Mouse (Mus musculus): ENCODE data around the gene Zfp276.
"Not testable (repeated sequence)": the region's sequence is repeated elsewhere in the genome, so short reads cannot be mapped to it uniquely, and the experiment has no call there.

Zfp276 gene

DNA sequence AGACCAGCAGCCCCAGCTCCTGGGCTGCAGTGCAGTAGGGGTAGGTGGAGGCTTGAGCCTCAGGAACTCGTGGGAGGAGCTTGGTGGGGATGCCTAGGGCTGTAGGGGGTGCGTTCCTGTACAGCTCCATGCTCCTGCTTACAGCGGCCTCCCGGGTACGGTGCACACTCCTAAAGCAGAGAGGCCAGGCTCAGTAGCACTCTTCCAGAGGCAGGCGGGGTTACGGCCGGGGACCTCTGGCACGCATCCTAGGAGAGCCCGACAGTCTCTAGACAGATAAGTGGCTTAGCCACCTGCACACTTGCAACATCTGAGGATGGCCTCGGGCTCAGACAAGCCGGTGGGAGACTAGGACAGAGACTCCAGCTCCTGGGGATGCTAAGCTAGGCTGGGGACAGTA lies 8.5 kb upstream of the Zfp276 start:
- DNase-seq: no peak

DNA sequence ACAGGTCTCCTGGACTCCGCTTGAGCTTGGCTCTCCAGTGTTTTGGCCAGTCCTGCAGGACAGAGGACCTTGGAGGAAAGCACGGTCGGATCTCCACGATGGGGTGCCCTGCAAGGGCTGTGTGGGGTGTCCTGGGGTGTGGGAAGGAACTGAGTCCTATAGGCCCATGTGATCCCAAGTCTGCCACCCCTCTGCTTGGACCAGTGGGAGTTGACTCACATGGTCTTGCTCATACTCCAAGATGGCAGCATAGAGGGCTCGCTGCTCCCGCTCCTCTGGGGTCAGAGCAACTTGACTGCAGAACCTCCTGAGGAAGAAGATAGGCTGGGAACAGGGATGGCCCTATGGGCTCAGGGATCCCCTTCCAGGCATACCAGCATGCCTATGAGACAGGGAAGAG lies 6.2 kb upstream of the Zfp276 start:
- DNase-seq: no peak

DNA sequence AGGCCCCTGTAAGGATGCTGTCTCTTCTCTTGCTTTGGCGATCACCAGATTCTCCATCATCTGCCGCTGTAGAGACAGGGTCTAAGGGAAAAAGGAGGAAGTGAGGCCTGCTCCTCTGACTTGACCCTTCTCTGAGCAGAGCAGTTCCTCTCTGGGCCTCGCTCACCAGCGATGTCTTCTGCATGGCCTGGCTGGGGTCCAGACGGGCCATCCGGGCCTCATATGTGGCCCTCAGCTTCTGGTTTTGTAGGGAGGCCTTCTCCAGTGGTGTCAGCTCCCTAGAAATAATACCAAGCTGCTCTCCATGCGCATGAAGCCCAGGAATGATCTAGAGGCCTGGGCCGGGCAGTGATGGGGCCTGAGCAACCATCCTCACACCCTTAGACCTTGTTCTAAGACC lies 5.4 kb upstream of the Zfp276 start:
- DNase-seq: no peak

DNA sequence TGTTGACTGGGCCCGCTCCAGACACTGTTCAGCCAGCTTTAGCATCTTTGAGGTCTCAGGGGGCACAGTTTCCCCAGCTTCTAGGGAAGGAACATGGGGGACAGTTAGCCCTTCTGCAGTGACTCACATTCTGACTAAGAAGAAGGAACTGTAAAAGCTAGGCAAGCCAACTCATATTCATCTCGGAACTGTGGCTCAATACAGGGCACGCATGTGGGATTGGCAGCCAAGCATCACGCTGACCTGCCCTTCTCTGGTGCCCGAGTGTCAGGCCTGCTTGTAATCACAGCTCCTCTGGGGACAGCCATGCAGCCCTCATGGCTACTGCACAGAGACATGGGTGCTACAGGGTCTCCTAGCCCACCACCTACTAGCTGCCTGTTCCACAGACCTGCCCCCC lies 3.1 kb upstream of the Zfp276 start:
- DNase-seq: no peak

DNA sequence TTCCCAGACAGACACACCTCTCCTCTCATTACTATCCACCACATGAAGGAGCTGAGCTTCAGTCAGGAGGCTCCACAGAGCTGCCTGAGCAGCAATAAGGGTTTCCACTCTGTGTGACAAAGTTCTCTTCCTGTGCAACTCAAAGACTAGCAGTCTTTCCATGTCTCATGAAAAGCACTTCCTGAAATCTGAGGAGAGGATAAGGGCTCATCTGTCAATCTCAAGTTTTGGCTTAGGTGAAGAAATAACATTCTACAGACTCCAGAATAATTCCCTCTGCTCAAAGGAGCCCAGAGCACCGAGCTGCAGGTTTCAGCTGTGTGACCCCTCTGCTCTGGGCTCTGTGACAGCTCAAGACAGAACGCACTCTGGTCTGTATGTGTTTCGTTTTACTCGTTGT lies 1.1 kb upstream of the Zfp276 start:
- no peak for DNase-seq

DNA sequence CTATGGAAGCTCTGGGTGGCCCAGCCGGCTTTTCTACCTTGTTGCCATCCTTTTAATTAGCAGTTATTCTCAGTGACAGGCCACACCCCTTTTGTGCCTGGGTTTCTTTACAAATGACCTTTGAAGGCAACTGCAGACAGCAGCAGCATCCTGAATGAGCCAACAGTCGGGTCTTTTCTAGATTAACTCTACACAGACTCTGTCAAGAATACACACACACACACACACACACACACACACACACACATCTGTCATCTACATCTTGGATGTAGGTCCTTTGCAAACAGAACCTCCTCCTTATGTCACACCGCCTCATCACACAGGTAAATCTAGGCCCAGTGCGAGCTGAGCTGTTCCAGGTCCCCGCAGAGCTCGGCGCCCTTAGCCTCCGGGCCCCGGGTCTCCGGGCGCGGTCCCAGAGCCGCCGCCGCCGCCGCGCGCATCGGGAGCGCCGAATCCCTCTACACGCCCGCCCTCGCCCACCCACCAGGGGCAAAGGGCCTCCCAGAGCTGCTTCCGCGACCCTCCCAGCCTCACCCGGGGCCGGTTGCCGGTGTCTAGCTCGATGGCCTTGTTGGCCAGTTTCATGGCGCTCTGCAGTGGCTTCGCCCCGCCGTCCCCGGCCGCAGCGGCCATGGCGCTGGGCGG lies 420 bp upstream of the Zfp276 start:
- DNase-seq: no peak

DNA sequence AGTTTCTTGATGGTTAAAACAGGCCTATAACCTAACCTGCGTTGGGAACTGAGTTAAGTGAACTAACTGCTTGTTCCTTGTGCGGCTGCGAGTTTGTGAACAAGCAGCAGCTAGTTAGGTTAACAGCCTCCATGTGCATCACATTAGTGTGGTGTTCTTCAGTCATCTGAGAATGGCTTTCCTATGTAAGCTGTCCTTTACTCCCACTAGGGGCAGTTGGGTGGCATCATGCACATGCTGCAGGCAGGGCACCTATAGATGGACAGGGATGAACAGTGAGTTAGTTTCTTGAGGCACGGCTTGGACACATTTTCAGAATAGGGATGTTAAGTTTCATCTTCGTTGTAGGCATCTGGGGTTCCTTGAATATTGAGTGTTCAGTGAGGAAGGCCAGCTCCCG lies 1.2 kb downstream of the Zfp276 start:
- DNase-seq: no peak

DNA sequence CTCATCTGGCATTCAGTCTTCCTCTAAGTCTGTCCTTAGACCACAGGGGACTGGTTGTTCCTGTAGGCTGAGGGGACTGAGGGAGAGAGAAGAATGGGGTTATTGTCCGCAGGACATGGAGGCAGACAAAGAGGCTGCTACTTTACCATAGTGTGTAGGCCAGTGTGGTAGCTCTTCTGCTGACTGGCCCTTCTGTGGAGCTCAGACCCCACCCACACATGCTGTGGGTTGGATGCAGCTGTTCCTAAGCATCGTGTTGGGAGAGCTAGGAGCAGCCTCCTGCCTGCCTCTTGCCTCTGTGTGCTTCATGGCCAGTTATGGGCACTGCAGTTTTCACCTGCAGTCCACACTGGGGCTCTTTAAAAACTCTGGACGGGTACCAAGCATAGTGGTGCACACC lies 3.1 kb downstream of the Zfp276 start:
- DNase-seq: no peak

DNA sequence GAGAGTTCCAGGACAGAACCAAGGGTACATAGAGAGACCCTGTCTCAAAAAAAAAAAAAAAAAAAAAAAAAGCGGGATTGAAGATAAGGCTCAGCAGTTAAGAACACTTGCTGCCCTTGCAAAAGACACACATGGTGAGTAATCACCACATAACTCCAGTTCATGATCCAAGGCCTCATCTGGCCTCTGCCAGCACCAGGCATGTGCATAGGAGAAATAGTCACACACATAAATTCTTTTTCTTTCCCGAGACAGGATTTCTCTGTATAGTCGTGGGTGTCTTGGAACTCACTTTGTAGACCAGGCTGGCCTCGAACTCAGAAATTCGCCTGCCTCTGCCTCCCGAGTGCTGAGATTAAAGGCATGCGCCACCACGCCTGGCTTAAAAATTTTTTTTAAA lies 3.6 kb downstream of the Zfp276 start:
- DNase-seq: not testable (repeated sequence)

DNA sequence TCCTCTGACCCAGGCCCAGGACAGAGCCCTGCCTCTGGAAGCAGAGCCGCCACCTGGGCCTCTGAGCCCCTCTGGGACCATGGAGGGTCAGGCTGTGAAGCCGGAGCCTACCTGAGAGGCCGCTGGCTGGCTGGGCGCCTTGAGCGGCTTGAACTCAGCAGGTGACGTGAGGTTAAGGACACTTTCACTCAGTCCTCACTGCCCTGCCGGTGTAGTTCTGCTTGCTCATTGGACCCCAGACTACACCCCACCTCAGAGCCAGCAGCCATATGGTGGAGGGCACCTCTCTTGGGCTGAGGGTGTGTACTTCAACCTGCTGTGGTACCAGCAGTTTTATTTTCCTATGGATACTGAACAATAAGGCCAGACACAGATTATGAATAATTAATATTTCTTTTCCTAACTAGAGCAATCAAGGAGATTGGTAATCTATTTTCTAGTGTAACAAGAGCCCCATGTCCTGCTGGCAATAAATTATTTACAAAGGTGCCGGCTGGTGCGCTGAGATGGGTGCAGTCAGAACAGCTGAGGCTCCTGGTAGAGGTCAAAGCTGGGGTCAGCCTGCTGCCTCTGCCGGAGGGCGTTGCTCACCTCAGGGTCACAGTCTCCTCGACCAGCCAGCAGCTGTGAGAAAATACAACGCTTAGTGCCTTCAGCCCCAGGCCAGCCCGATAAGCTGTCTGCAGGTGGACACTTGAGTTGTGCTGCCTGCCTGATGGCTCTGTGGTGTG lies 14.1 kb downstream of the Zfp276 start:
- no peak for DNase-seq

DNA sequence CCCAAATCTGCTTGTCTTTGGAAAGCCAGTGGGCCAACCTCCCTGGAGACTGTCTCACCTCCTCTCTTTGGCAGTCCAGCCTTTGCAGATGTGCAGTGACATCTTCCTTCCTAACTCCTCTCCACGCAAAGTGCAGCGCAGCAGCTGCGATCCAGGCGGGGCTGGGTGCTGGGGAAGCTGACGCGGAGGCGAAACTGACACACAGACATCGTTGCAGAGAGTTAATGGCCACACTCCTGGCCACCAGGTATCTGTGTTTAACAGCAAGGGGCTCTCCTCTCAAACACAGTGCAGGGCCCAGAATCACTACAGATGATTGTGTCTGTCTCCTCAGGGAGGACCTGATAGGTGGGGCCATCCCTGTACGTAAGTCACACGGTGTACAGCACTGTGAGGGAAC lies 17.2 kb downstream of the Zfp276 start:
- DNase-seq: no peak

DNA sequence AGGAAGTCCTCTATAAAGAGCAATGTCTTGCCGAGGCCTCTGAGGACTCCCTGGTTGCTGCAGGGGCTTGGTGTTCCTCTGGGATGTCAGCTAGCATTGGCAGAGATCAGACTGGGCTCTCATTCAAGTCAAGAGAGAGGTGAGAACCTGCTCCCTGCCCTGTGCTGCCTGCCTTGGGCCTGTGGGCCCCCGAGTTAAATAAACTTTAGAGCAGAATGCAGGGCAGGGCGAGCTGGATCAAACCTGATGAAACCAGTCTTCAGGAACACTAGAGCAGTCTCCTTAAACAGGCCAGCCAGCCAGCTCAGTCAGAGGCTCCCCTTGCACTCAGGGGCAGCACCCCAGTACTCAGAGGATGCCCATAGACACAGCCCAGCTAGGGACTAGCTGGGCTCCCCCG lies 17.9 kb downstream of the Zfp276 start:
- DNase-seq: no peak

DNA sequence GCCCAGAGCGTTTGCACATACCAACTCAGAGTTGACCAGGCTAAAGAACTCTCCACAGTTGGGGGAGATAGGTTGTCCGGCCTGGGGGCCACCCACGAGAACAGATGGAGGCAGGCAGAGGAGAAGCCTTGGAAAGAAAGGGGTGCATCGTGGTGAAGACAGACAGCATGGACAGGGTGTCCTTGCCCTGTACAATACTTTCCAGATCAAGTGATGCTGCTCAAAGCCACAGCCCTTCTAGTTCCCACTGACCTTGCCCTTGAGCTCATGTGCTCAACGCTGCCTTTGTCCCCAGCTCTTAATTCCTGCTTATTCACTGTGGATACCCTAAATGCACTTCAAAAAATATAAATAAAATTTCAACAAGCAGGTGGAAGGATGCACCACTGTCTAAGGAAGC lies 20.5 kb downstream of the Zfp276 start:
- no peak for DNase-seq

DNA sequence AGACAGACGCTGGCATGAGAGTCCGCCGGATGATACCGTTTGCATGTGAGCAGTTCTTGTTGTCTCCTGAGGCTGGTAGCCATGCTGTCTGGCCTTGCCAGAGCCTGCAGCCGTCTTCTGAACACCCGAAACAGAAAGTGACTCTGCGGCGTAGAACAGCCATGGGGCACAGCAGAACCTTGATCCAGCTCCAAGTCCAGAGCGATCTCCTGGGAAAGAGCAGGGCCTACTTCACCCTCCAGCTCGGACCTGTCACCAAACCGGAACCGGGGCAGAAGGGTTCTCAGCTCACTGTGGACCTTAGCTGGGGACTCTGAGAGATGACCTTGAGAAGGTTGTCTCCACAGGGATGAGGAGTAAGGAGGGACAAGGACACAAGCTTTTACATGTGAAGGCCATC lies 21.1 kb downstream of the Zfp276 start:
- no peak for DNase-seq

DNA sequence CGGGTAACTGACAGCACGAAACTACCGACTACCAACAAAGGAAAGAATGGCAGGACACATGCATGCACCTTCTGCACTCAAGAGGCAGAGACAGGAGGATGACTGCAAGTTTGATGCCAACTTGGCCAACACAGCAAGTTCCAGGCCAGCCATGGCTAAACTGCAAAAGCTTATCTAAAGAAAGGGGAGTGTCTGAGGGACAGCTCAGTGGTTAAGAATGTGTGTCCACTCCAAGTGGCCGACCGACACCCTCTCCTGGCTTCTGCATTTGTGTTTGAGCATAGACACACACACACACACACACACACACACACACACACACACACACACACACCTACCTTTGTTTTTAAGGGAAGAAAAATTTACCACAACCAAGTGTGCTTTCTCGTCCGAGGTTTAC lies 24.4 kb downstream of the Zfp276 start:
- DNase-seq: no peak

DNA sequence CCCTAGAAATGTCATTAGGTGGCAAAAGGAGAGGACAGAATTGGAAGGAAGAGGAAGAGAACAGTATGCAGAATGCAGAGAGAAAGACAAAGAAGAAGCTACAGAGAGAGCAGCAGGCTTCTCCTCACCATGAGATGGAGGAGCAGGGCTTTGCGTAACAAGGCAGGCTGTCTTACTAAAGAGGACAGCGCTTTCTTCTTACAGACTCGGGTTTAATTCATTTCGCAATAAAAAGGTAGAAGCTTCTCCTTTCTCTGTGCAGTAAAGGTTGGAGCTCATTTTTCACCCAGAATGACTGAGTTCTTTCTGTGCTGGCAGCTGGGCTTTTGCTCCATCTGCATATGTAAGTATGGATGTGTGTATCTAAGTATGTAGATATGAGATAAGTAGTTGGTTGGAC lies 25.8 kb downstream of the Zfp276 start:
- no peak for DNase-seq

DNA sequence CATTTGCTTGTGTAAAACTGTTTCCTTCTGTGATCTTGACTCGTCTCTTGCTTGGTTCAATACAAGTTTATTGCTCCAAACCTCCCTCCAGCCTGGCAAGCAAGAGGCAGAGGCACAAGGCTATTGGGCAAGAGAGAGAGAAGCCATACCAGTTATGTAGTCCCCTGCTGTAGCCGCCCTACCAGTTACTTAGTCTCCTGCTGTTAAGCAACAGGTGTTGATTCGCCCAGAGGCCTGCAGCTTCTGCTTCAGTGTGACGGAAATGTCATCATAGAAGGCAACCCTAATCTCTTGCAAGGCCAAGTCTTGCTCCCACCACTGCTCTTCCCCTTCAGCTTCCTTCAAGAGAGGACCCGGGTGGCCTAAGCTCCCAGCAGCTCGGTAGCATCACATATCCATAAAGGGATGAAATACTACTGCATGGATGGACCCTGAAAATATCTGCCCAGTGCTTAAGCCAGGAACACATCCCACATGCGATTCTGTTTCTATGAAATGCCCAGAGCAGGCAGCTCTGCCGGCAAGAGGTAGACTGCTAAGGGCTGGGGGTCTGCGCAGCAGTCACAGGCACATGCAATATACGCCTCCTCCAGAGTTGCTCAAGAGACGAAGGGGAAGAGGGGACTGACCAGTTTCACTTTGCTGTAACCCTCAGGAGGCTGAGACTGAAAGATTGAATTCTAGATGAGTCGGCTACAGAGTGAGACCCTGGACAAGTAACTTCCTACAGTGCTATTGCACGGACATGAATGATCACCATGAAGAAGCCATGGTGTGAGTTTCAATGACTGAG lies 26.5 kb downstream of the Zfp276 start:
- no peak for DNase-seq

DNA sequence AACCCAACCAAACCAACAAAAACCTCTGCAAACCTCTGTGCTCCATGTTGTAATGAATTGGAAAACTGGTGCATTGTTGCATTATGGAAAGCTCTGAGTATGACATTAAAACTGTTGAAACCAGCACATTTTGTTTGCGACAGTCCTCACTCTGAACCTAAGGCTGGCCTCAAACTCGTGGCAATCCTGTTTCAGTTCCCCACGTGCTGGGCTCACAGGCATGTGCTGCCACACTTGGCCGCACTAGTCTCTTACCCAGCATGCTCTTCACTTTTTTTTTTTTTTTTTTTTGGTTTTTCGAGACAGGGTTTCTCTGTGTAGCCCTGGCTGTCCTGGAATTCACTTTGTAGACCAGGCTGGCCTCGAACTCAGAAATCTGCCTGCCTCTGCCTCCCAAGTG lies 29.0 kb downstream of the Zfp276 start:
- DNase-seq: not testable (repeated sequence)

DNA sequence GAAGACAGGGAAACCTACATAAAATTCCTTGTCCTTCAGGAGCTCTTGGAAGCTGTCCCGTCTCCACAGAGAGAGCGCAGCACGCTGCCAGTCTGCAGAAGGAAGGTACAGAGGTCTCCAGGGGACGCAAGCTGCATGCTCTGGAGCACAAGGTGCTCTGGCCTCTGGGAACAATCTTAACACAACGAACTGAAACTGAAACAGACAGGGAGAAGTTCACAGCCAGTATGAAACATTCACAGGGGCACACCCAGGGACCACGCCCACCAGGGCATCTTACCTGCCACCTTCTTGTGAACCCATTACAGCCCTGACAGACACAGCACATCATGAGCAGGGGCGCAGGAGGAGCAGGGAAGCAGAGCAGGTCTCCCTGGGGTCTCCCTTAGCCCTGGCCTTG lies 30.0 kb downstream of the Zfp276 start:
- no peak for DNase-seq

DNA sequence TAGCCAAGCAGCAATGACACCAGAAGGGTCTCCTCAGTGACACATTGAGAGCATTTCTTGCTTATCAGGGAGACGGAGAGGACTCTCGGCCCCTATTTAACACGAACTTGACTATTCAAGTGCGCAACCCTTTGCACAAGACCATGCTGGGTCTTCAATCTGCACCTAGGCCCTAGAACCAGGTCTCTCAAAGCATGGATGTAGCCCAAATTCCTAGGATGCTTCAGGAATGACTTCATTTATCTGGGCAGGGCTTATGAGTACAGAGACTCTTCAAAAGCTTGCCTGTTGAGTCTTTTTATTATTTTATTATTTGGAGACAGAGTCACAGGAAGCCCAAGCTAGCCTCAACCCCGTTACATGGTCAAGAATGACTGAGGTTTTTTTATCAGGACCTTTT lies 30.5 kb downstream of the Zfp276 start:
- DNase-seq: no peak

DNA sequence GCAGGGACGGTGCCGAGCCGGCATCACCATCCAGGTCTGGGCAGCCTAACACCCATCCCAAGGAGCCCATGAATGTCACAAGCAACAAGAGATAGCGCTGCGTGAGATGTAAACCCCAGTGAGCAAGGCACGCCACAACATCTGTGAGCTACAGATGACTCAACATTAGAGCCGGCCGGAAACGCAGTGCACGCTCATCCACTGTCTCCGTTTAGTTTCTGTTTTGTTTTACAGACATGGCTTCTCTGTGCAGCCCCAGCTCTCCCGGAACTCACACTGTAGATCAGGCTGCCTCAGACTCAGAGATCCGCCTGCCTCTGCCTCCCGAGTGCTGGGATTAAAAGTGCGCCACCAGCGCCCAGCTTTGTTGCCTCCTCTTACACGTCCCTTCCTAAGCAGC lies 33.4 kb downstream of the Zfp276 start:
- no peak for DNase-seq

DNA sequence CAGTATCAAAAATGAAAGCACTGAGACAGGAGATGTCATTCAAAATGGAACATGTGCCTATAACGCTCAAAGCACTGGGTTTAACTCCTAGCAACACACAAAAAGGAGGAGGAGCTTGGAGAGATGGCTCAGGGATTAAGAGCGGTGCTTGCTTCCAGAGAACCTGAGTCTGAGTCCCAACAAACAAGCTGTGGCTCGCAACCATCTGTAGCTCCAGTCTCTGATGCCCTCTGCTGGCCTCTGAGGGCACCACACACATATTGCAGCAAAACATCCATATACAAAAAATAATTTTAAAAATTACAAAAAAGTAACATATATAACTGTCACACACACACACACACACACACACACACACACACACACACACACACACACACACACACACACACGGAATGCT lies 36.2 kb downstream of the Zfp276 start:
- DNase-seq: no peak

DNA sequence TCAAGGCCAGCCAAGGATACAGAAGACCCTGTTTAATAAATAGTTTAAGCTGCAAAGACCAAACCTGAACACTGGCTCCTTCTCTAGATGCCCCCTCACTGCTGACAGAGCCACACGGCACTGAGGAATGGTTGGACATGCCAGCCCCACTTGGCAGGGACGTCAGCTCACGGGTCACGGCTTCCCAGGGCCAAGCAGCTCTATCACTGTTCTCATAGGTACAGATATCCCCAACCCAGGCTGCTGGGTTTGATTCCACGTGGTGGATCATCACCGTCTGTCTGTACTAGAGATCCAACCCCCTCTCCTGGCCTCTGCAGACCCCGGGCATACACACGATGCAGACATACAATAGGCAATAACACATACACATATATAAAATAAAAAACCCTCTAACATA lies 36.7 kb downstream of the Zfp276 start:
- DNase-seq: no peak

DNA sequence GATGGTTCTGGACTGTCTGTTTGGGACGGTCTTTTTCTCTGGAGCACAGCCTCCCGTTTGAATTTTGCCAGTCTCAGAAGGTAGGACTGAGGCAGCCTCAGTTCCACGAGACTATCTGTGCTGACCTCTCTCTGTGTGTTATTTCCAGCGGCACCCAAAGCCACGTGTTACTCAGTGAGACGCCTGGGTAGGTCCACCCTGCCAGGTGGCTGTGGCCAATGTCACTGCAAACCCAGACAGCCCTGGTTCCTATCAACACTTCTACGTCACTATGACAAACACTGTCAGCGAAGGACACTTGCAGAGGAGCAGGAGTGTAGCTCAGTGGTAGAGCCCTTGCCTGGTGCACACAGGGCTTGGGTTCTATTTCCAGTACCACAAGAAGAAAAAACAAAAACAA lies 37.7 kb downstream of the Zfp276 start:
- DNase-seq: no peak
